Mouse (Mus musculus): ENCODE results near the gene Gemin8. TPM values are rescaled to one million over a fixed set of nuclear protein-coding genes. Genes with fewer than 3 reads are reported as not detected.

Gene Gemin8
- polyA plus RNA-seq, 1 experiment from 2014 or later: 7.9 TPM

DNA sequence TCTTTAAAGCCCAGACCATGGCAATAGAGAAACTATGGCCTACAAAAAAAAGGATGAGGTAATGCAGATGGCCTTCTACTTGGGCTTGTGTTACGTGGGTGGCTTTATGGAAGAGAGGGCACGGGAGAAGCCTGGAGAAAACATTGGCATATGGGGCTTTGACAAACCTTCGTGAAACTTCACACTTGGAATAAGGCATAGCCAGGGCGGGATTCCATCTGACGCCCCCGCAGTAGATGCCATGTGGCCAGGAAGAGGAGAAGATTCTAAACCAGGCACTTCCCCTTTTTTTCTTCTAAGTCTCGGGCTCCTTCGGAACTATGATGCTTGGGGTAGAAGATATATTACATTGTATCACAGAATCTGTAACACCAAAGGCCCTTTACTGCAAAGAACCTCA is 46.5 kb downstream of the Gemin8 start:
- WGBS: 91% methylated on average over 8 of the region's 8 CpGs
- Histone ChIP-seq H3K9me3 (ENCODE audit: low read length) (no peaks in the 10 kb centered on the region), H3K27ac (ENCODE audit: low read length) (no peak overlapping the region), H3K27me3 (replicated peaks; ENCODE audit: insufficient read depth, low read length) (no peaks in the 10 kb centered on the region), H3K4me3 (ENCODE audit: low read depth, low read length) (no peak overlapping the region), H3K4me2 (replicated peaks; ENCODE audit: low read depth, low read length) (no peak overlapping the region), H3K36me3 (ENCODE audit: insufficient read depth, low read length) (no peaks in the 10 kb centered on the region), H3K9ac (replicated peaks; ENCODE audit: low read depth) (no peak overlapping the region), H3K4me1 (ENCODE audit: insufficient read depth, low read depth, low read length) (no peaks in the 10 kb centered on the region)
- TF ChIP-seq CTCF (IDR thresholded peaks at IDR 0.05) (no peak), EP300 (IDR thresholded peaks at IDR 0.05) (no peak)
- ATAC-seq (no peak), DNase-seq (ENCODE audit: low spot score) (no peak)

DNA sequence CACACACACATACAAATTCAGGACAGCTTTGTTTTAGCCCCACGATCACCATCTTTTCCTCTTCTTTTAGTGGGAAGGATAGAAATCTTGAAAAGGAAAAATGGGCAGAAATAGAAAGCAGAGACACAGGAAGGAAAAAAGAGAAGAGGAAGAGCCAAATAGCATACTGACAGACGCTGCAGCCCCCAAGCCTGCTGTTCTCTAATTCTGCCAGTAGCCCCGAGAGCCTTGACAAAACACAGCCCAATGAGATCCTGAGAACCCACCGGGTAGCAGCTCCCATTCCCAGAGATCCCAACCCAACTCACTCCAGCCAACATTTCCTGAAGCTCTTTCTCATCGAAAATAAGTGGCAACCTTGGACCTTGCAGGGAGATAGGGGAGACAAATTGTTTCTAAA is 49.1 kb downstream of the Gemin8 start:
- Histone ChIP-seq H3K9me3 (ENCODE audit: low read length) (no peaks in the 10 kb centered on the region), H3K4me3 (ENCODE audit: low read depth, low read length) (no peak overlapping the region), H3K4me1 (ENCODE audit: insufficient read depth, low read depth, low read length) (no peaks in the 10 kb centered on the region), H3K4me2 (replicated peaks; ENCODE audit: low read depth, low read length) (no peak overlapping the region), H3K27me3 (replicated peaks; ENCODE audit: insufficient read depth, low read length) (no peaks in the 10 kb centered on the region), H3K36me3 (ENCODE audit: insufficient read depth, low read length) (no peaks in the 10 kb centered on the region), H3K27ac (ENCODE audit: low read length) (no peak overlapping the region), H3K9ac (replicated peaks; ENCODE audit: low read depth) (no peak overlapping the region)
- DNase-seq (ENCODE audit: low spot score) (no peak), ATAC-seq (no peak)
- TF ChIP-seq EP300 (IDR thresholded peaks at IDR 0.05) (no peak), CTCF (IDR thresholded peaks at IDR 0.05) (no peak)
- WGBS: 42% methylated on average over 5 of the region's 5 CpGs

DNA sequence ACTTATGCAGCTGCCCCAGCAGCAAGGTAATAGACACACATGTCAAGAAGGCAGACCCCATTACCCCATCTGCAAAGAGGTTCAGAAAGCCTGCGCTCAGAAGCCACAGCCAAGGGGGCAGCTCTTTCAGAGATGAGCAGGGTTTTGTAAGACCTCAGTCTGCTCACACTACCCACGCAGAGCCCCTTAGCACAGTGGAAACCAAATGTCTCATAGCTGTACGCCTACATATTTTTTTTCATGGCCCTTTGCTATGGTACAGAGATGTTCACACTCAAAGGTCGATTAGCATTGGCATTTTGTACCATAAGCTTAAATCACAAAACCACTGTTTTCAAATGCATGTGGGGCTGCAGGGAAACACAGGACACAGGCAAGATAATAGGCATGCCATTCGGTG is 56.6 kb downstream of the Gemin8 start:
- no peak overlapping the region for H3K4me2 ChIP-seq (replicated peaks; ENCODE audit: low read depth, low read length)
- 78% methylated on average over 5 of the region's 5 CpGs for WGBS
- DNase-seq (ENCODE audit: low spot score): no peak
- H3K9ac ChIP-seq (replicated peaks; ENCODE audit: low read depth): no peak overlapping the region
- H3K4me3 ChIP-seq (ENCODE audit: low read depth, low read length): no peak overlapping the region
- H3K27ac ChIP-seq (ENCODE audit: low read length): no peak overlapping the region
- no peaks in the 10 kb centered on the region for H3K27me3 ChIP-seq (replicated peaks; ENCODE audit: insufficient read depth, low read length)
- H3K4me1 ChIP-seq (ENCODE audit: insufficient read depth, low read depth, low read length): no peaks in the 10 kb centered on the region
- no peaks in the 10 kb centered on the region for H3K36me3 ChIP-seq (ENCODE audit: insufficient read depth, low read length)
- no peak for ATAC-seq
- TF ChIP-seq CTCF (IDR thresholded peaks at IDR 0.05): no peak
- no peak for TF ChIP-seq EP300 (IDR thresholded peaks at IDR 0.05)
- H3K9me3 ChIP-seq (ENCODE audit: low read length): no peaks in the 10 kb centered on the region

DNA sequence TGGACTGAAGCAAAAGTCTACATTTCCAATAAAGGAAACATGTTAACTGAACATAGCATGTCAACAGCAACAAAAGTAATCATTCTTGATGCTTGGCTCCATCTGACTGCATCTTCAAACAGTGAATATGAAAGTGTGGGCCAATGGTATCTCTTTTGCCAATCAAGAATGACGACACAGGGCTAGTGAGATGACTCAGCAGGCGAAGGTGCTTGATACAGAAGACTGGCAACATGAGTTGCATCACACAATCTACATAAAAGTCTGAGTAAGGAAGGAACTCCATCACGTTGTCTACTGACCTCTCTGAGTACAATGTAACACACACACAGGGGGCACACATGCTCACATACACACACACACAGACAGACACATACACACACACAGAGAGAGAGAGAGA is 59.5 kb downstream of the Gemin8 start:
- Histone ChIP-seq H3K9ac (replicated peaks; ENCODE audit: low read depth) (no peak overlapping the region), H3K4me1 (ENCODE audit: insufficient read depth, low read depth, low read length) (no peaks in the 10 kb centered on the region), H3K4me2 (replicated peaks; ENCODE audit: low read depth, low read length) (no peak overlapping the region), H3K27me3 (replicated peaks; ENCODE audit: insufficient read depth, low read length) (no peaks in the 10 kb centered on the region), H3K9me3 (ENCODE audit: low read length) (no peaks in the 10 kb centered on the region), H3K36me3 (ENCODE audit: insufficient read depth, low read length) (no peaks in the 10 kb centered on the region), H3K4me3 (ENCODE audit: low read depth, low read length) (no peak overlapping the region), H3K27ac (ENCODE audit: low read length) (no peak overlapping the region)
- ATAC-seq (no peak), DNase-seq (ENCODE audit: low spot score) (no peak)
- WGBS: 68% methylated on average over 3 of the region's 3 CpGs
- no peak for TF ChIP-seq CTCF (IDR thresholded peaks at IDR 0.05)
- no peak for TF ChIP-seq EP300 (IDR thresholded peaks at IDR 0.05)

DNA sequence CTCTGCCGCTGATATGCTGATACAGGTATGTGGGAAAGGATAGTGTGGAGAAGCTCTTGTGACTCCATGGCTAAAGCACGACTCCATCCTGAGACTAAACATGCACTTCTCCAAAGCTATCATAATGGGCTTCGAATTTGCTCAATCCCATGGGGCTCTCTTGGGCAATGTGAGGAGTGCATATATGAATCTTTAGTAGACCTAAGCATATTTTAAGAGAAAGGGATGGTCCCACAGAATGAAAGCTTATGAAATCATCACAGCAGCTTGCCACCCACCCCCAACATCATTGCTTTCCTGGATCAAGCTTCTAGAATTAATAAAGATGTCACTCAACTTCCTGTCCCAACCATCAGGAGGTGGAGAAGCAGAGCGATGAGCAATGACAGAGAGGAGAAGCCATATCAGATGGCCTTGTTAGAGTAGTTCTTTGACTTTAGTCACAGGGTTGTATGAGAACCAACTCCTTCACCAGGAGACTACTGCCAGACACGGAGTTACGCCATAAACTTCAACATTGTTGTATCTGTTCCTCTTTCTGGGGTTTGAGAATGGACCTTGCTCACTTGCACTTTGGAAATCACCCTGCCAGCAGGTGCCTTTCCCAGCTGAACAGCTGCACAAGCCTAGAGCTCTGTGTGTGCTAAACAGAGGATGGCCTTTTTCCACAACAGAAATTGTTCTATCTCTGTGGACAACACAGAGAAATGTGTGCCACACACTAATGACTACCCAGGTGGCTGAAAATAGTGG is 60.4 kb downstream of the Gemin8 start:
- no peaks in the 10 kb centered on the region for H3K4me1 ChIP-seq (ENCODE audit: insufficient read depth, low read depth, low read length)
- H3K4me2 ChIP-seq (replicated peaks; ENCODE audit: low read depth, low read length): no peak overlapping the region
- H3K27ac ChIP-seq (ENCODE audit: low read length): no peak overlapping the region
- no peaks in the 10 kb centered on the region for H3K9me3 ChIP-seq (ENCODE audit: low read length)
- 83% methylated on average over 6 of the region's 6 CpGs for WGBS
- no peak overlapping the region for H3K9ac ChIP-seq (replicated peaks; ENCODE audit: low read depth)
- no peak overlapping the region for H3K4me3 ChIP-seq (ENCODE audit: low read depth, low read length)
- H3K36me3 ChIP-seq (ENCODE audit: insufficient read depth, low read length): no peaks in the 10 kb centered on the region
- no peaks in the 10 kb centered on the region for H3K27me3 ChIP-seq (replicated peaks; ENCODE audit: insufficient read depth, low read length)
- TF ChIP-seq CTCF (IDR thresholded peaks at IDR 0.05) (no peak), EP300 (IDR thresholded peaks at IDR 0.05) (no peak)
- DNase-seq (ENCODE audit: low spot score) (no peak), ATAC-seq (no peak)

DNA sequence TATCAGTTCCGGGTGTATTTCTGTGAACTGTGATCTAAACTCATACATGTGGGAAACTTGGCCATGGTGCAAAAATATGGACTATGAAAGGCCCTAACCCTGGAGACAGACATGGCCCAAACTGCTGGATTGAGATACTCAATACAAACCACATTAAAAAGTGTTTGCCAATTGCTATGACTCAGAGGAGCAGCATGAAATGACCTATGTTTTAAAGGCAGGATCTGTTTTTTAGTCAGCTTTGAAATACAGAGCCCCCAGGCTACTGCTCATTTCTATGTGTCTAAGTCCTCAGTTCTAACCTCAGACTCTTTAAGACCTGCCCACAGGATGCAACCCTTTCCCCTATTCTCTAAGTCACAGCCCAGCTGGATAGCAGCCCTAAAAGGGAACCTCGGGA is 65.9 kb downstream of the Gemin8 start:
- no peaks in the 10 kb centered on the region for H3K9me3 ChIP-seq (ENCODE audit: low read length)
- H3K36me3 ChIP-seq (ENCODE audit: insufficient read depth, low read length): no peaks in the 10 kb centered on the region
- no peak overlapping the region for H3K4me2 ChIP-seq (replicated peaks; ENCODE audit: low read depth, low read length)
- 0 out of 2 replicates have a peak overlapping the region, but pooled peaks have one; percentile 20 for H3K27ac ChIP-seq (ENCODE audit: low read length)
- H3K4me1 ChIP-seq (ENCODE audit: insufficient read depth, low read depth, low read length): no peaks in the 10 kb centered on the region
- no peak overlapping the region for H3K9ac ChIP-seq (replicated peaks; ENCODE audit: low read depth)
- no peaks in the 10 kb centered on the region for H3K27me3 ChIP-seq (replicated peaks; ENCODE audit: insufficient read depth, low read length)
- H3K4me3 ChIP-seq (ENCODE audit: low read depth, low read length): no peak overlapping the region
- 39% methylated on average over 2 of the region's 2 CpGs for WGBS
- DNase-seq (ENCODE audit: low spot score) (peak; percentile 25), ATAC-seq (no peak)
- TF ChIP-seq CTCF (IDR thresholded peaks at IDR 0.05) (no peak), EP300 (IDR thresholded peaks at IDR 0.05) (no peak)
